Mouse (Mus musculus) spleen, adult 2 months (tissue): Measurements from ENCODE around the gene Efna3. TPM values are rescaled to one million over a fixed set of nuclear protein-coding genes. Genes with fewer than 3 reads are reported as not detected.

Experiments
- DNase-seq, 2 experiments: peaks; one replicate each; pipeline versions ENCODE4 v3.0.0 to v3.0.0-alpha.2; 2012 to 2021; ENCODE audit warnings: low spot score in 2 of 2, low read depth in 1 of 2
- H3K27ac ChIP-seq: fragments of 200-500 bp; 2 replicates; pipeline ENCODE4 v1.5.1; 2012; ENCODE audit warnings: low read length, inconsistent platforms; ENCODE audit not compliant: insufficient read depth
- H3K27me3 ChIP-seq: fragments of 200-500 bp; 2 replicates; pipeline ENCODE4 v1.6.1; 2012; ENCODE audit warnings: mild to moderate bottlenecking, moderate library complexity, low read length, inconsistent platforms; ENCODE audit not compliant: control insufficient read depth, insufficient read depth
- H3K36me3 ChIP-seq: fragments of 200-500 bp; 2 replicates; pipeline ENCODE4 v1.6.1; 2012; ENCODE audit warnings: mild to moderate bottlenecking, low read length, inconsistent platforms; ENCODE audit not compliant: control insufficient read depth, insufficient read depth
- H3K4me1 ChIP-seq: fragments of 200-500 bp; 2 replicates; pipeline ENCODE4 v1.6.1; 2011; ENCODE audit warnings: inconsistent platforms; ENCODE audit not compliant: control insufficient read depth, insufficient read depth, insufficient read length
- H3K4me3 ChIP-seq: fragments of 200-500 bp; 2 replicates; pipeline ENCODE4 v1.5.1; 2011; ENCODE audit warnings: mild to moderate bottlenecking, inconsistent platforms; ENCODE audit not compliant: insufficient read depth, insufficient read length; ENCODE audit errors: extremely low read depth
- CTCF ChIP-seq: fragments of 200-500 bp; IDR thresholded peaks from 2 replicates; pipeline ENCODE4 v1.5.1; 2011; ENCODE audit warnings: mild to moderate bottlenecking, inconsistent platforms; ENCODE audit not compliant: insufficient read depth, insufficient read length, insufficient replicate concordance; ENCODE audit errors: extremely low read depth
- POLR2A ChIP-seq: fragments of 200-500 bp; IDR thresholded peaks from 2 replicates; pipeline ENCODE4 v1.6.1; 2011; ENCODE audit warnings: low read depth, low read length, inconsistent platforms
- WGBS: fragments of 180-500 bp; shearing (Covaris S2); methylation state at CpG from one replicate; pipeline ENCODE4 v1.1.7; 2018; 5-methylcytosine and 5-hydroxymethylcytosine counted together
- polyA plus RNA-seq: library from polyadenylated mRNA; depleted of rRNA; stranded (reverse); fragments of >200 nt; gene quantifications from 2 replicates; pipeline ENCODE4 v1.2.3, GENCODE M21; 2012

Gene Efna3
- polyA plus RNA-seq, 1 experiment = not detected

DNA sequence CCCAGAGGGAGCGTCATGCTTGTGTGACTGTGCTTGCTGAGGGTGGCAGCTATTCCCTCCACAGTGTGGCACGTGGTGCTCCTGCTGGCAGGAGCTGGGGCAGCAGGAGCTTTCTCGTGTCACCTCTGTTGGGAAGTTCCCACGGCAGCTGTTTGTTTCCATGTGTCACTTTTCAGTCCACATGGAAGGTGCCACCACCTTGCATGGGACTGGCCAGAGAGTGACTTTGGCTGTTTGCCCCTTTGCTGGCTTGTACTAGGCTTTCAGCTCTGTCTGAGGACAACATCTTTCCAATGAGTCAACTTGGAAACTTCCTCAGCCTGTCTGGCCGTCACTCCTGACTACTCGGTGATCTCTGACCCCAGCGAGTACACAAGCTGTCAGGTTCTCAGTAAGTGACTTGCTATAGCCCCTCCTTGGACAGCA lies 34.2 kb downstream of the Efna3 start:
- 54% methylated on average over 7 of the region's 7 CpGs for WGBS
- DNase-seq = no peak

GRCm38 (mm10) chr3:89287286-89287685 lies 35.5 kb downstream of the Efna3 start:
- H3K36me3 ChIP-seq = no peaks in the 10 kb centered on the region
- no peak overlapping the region for H3K27ac ChIP-seq
- H3K27me3 ChIP-seq = no peaks in the 10 kb centered on the region
- no peak overlapping the region for H3K4me3 ChIP-seq
- TF ChIP-seq CTCF (no peak), POLR2A (no peak)
- 55% methylated on average over 5 of the region's 5 CpGs for WGBS
- DNase-seq = no peak
- peaks cover 2% of the 10 kb centered on the region; the same call in 1 of the 2 replicates for H3K4me1 ChIP-seq

More for the DNA sequence above, 34.2 kb downstream of the Efna3 start:
- Histone ChIP-seq H3K36me3 (no peaks in the 10 kb centered on the region), H3K4me3 (no peak overlapping the region), H3K4me1 (peaks cover 2% of the 10 kb centered on the region; the same call in 1 of the 2 replicates), H3K27ac (no peak overlapping the region), H3K27me3 (no peaks in the 10 kb centered on the region)
- TF ChIP-seq POLR2A = no peak
- TF ChIP-seq CTCF = no peak

DNA sequence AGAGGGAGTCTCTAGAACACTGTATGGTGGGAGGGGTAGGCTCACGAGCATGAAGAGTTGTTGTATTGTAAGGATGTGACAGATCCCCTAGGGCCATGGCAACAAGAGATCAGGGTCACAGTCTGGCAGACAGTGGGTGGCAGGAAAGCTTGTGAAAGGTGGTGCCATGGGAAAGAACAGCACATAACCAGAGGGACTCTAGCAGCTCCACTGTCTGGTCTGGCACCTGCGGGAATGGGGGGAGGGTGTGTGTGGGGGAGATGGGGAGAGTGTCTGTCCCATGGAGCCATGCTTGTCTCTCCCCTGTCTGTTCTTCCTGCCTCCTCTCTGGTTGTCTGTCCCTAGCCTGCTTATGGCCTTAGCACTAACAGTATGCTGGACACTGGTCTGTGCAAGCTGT lies 37.2 kb downstream of the Efna3 start:
- WGBS = 65% methylated on average over 2 of the region's 2 CpGs
- no peak for DNase-seq
- Histone ChIP-seq H3K4me3 (no peak overlapping the region), H3K27me3 (peaks cover 4% of the 10 kb centered on the region; the same call in 1 of the 2 replicates), H3K4me1 (peaks cover 8% of the 10 kb centered on the region; the same call in 1 of the 2 replicates), H3K27ac (no peak overlapping the region), H3K36me3 (no peaks in the 10 kb centered on the region)
- TF ChIP-seq CTCF (no peak), POLR2A (no peak)

DNA sequence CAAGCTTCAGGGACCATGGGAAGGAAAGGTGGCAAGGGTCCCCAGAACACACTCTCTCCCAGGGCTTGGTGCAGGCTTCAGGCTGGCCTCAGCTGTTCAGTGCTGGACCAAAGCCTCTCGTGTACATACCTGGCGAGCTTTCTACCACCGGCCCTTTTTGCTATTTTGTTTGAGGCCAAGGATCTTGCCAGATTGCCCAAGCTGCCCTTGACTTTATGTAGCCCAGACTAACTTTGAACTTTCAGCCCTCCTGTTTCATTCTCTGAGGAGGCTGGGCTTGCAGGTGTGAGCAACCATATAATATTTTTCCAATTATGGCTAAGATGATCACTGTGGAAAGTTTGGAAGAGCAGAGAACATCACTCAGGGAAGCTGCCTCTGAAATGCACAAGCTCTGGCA lies 38.5 kb downstream of the Efna3 start:
- H3K27me3 ChIP-seq = peaks cover 9% of the 10 kb centered on the region; the same call in 1 of the 2 replicates
- H3K4me1 ChIP-seq = peaks cover 15% of the 10 kb centered on the region; the same call in 1 of the 2 replicates
- H3K36me3 ChIP-seq = no peaks in the 10 kb centered on the region
- 96% methylated on average over 3 of the region's 3 CpGs for WGBS
- no peak overlapping the region for H3K4me3 ChIP-seq
- no peak overlapping the region for H3K27ac ChIP-seq
- no peak for DNase-seq
- TF ChIP-seq CTCF (no peak), POLR2A (no peak)

DNA sequence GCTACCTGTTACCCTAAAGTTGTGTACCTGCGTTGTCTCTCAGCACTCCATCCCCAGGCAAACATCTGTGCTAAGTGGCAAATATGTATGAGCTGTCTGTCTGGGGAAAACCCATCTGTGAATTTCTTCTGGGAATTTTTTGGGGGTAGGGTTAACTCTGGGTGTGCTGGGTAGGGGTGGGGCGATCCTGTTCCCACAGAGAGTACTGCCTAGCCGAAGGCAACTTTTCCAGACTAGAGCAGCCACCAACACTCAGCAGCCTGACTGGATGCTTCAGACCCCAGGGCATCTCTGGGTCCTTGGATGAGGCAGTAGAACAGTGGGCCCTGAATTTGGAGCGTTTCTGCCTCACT lies 40.5 kb downstream of the Efna3 start:
- peaks cover 11% of the 10 kb centered on the region; the same call in 1 of the 2 replicates for H3K27me3 ChIP-seq
- no peak overlapping the region for H3K4me3 ChIP-seq
- H3K36me3 ChIP-seq = no peaks in the 10 kb centered on the region
- peaks cover 17% of the 10 kb centered on the region; the same call in 1 of the 2 replicates for H3K4me1 ChIP-seq
- DNase-seq = no peak
- H3K27ac ChIP-seq = no peak overlapping the region
- TF ChIP-seq POLR2A (no peak), CTCF (no peak)
- 47% methylated on average over 4 of the region's 4 CpGs for WGBS

DNA sequence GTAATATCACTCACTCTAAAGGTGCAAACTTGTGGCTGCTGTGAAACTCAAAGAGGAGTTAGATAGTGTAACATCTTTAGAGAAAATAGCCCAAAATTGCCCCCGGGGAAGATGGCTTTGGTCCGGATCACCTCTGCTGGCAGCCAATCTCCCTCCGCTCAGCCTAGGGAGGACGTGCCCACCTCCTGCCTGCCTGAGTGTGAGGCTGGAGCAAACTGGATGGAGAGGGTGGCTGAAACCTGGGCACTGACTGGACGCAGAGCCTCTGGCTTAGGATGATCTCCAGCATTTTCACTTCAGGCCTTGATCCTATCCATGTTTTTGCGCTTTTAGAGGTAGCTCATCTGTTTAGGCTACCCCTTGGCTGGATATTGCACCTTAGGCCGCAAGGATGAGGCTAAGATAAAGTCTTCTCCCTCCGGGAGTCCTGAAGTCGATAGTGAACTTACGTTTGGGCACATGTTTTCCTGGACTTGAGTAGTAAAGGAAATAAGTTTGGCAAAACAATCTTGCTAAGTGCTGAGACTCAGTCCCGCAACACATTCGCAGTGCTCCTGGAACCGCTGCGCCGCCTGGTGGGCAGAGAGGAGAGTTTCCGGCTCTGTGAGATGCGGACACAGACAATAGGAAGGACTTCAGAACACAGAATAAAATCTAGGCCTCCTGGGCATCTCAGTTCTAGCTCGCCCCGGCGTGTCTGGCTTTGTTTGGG lies 41.0 kb downstream of the Efna3 start:
- Histone ChIP-seq H3K4me1 (peaks cover 17% of the 10 kb centered on the region; the same call in 1 of the 2 replicates), H3K27ac (no peak overlapping the region), H3K27me3 (peaks cover 11% of the 10 kb centered on the region; the same call in 1 of the 2 replicates), H3K36me3 (no peaks in the 10 kb centered on the region), H3K4me3 (no peak overlapping the region)
- peak; percentile 60 to 84 for DNase-seq
- TF ChIP-seq CTCF (peak; percentile 98), POLR2A (no peak)
- 21% methylated on average over 20 of the region's 20 CpGs for WGBS

DNA sequence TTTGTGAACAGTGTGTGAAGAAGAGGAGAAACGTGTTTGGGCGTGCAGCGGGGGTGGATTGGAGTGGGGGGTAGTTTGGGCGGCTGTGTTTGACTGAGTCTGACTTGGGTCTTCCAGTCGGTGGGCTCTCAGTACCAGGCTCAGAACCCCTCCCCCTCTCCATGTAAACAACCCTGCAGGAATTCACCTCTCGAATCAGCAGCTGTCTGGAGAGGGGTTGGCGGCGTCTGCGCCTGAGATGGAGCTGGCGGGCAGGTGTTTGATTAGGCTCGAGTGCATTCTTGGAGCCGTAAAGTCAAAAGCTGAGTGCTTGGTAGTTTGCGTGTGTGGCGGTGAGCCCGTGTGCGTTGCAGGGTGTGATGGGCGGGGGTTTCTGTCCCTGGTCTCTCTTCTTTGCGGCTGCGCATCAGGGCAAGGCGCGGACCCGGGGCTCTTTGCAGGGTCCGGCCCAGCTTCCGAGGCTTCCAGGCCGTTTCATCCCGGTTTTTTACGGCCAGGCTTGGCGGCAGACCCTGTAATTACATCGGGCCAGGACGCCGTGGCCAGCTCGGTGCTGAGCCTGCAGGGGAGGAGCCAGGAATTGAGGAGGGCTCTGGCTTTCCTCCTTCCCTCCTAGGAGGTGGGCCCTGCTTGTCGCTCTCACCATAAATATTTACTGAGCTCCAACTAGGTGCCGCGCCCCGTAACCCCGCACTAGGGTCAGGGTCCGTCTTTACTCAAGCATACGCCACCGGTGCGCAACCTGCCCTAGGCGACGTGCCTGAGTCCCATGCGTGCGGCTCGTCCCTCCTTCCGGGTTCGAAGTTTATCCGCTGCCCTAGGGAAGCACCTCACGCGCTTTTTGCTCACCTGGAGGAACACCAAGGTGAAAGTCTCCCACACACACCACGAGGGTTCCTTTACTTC lies 41.9 kb downstream of the Efna3 start, which contains the start of gene Efna1:
Efna1 (minus strand) TSS at position 537 of the 906 bp plus-strand sequence.
- H3K27ac ChIP-seq = no peak within 1 kb of the TSS
- no peak for TF ChIP-seq POLR2A
- TF ChIP-seq CTCF = no peak
- peaks cover 17% of the 10 kb centered on the region; the same call in 1 of the 2 replicates for H3K4me1 ChIP-seq
- peaks cover 11% of the 10 kb centered on the region; the same call in 1 of the 2 replicates for H3K27me3 ChIP-seq
- 2% methylated on average over 52 of the region's 52 CpGs for WGBS
- no peaks in the 10 kb centered on the region for H3K36me3 ChIP-seq
- peak within 1 kb of the TSS; percentile 57 for H3K4me3 ChIP-seq
- peak in 1 of 2 experiments; percentile 27 for DNase-seq
